Mouse (Mus musculus): ENCODE measurements around the gene Pla2g6.
A peak's percentile ranks its signal among the peaks of the same experiment; 100 is the strongest.

The Pla2g6 gene

GRCm38 (mm10) chr15:79270317-79271123, 57.7 kb downstream of the Pla2g6 start:
- DNase-seq: peak; percentile 69 to 80

- DNase-seq: no peak
Measured at GRCm38 (mm10) chr15:79268521-79268920, 59.7 kb downstream of the Pla2g6 start.

GRCm38 (mm10) chr15:79265384-79265783, 62.8 kb downstream of the Pla2g6 start:
- DNase-seq: no peak

GRCm38 (mm10) chr15:79263726-79264125, 64.5 kb downstream of the Pla2g6 start:
- no peak for DNase-seq

- no peak for DNase-seq
Measured at GRCm38 (mm10) chr15:79262786-79263309, 65.3 kb downstream of the Pla2g6 start.

- peak in 1 of 2 experiments; percentile 15 for DNase-seq
Measured at GRCm38 (mm10) chr15:79262375-79262774, 65.8 kb downstream of the Pla2g6 start.

- no peak for DNase-seq
Measured at GRCm38 (mm10) chr15:79261757-79262156, 66.4 kb downstream of the Pla2g6 start.

- no peak for DNase-seq
Measured at GRCm38 (mm10) chr15:79261095-79261725, 67.0 kb downstream of the Pla2g6 start.

GRCm38 (mm10) chr15:79258521-79258920, 69.7 kb downstream of the Pla2g6 start:
- no peak for DNase-seq

- no peak for DNase-seq
Measured at GRCm38 (mm10) chr15:79254661-79255060, 73.5 kb downstream of the Pla2g6 start, which contains the start of gene Slc16a8. Slc16a8 (minus strand) TSS chr15:79254761.

GRCm38 (mm10) chr15:79252580-79252979, 75.6 kb downstream of the Pla2g6 start:
- no peak for DNase-seq

GRCm38 (mm10) chr15:79251781-79252491, 76.3 kb downstream of the Pla2g6 start:
- DNase-seq: no peak

- no peak for DNase-seq
Measured at GRCm38 (mm10) chr15:79251168-79251567, 77.0 kb downstream of the Pla2g6 start.

GRCm38 (mm10) chr15:79250236-79250635, 78.0 kb downstream of the Pla2g6 start:
- no peak for DNase-seq

- no peak for DNase-seq
Measured at GRCm38 (mm10) chr15:79245321-79245720, 82.9 kb downstream of the Pla2g6 start.

GRCm38 (mm10) chr15:79244071-79244893, 83.9 kb downstream of the Pla2g6 start:
- DNase-seq: no peak

- peak; percentile 78 to 87 for DNase-seq
Measured at GRCm38 (mm10) chr15:79243234-79244042, 84.8 kb downstream of the Pla2g6 start.

- DNase-seq: no peak
Measured at GRCm38 (mm10) chr15:79242574-79243233, 85.5 kb downstream of the Pla2g6 start.

- DNase-seq: no peak
Measured at GRCm38 (mm10) chr15:79238036-79238435, 90.2 kb downstream of the Pla2g6 start.
